Mouse (Mus musculus): Measurements from ENCODE around the gene Tmem43.

GRCm38 (mm10) chr6:91491004-91491403, 17.5 kb downstream of the Tmem43 start:
- TF ChIP-seq EP300 (IDR thresholded peaks at IDR 0.05; ENCODE audit: low read depth) (no peak), CTCF (IDR thresholded peaks at IDR 0.05; ENCODE audit: low read depth) (no peak)

Data from heart, postnatal 0 days (tissue).